Mouse (Mus musculus): Measurements from ENCODE around the gene Olfr617.
"Not testable (repeated sequence)": the region's sequence is repeated elsewhere in the genome, so short reads cannot be mapped to it uniquely, and the experiment has no call there.

The Olfr617 gene

DNA sequence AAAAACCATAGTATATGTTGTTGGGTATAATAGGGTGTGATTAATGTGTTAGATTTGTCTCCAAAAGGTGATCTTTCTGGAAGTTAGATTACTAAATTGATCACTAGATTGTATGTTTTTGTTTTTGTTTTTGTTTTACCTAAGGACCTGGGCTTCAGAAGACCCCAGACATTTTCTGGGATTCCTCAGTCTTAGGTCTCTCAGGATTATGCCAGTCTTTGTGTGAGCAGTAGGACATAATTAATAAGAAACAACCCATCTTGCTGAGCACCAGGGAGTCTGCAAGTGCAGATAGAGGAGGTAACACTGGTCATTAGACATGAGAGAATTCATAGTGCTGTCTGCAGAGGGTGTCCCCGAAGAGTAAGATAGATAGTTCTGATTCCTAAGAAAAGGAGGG is at the start of gene Olfr617:
Gene Olfr617 (plus strand): TSS at position 301 of the 400 bp plus-strand sequence.
- DNase-seq (ENCODE audit: low read depth) = no peak

DNA sequence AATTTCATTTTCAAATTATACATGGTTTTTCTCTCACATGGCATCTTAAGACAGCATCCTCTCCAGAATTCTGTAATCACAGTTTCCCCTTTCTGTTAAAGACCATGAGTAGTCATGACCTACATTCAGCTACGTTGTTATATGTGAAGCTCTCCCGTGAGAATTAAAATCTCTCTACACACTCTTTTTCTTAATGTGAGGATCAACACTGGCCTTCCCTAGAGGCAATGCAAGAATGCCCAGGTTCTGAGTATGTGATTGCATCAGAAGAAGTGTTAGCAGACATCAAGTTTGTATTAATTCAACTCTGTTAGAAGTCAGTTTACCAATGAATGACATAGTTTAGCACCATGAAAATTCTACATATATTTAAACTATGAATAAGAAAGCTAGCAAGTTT is 30.2 kb upstream of the Olfr617 start, which contains the start of gene Olfr612:
Gene Olfr612 (minus strand): TSS at position 101 of the 400 bp plus-strand sequence.
- not testable (repeated sequence) for DNase-seq (ENCODE audit: low read depth)

- no peak for DNase-seq (ENCODE audit: low read depth)
These were observed 25.1 kb upstream of the Olfr617 start, which contains the start of gene Olfr613 for GRCm38 (mm10) chr7:103547774-103548173. Gene Olfr613, plus strand, starts transcription at chr7:103548074.

GRCm38 (mm10) chr7:103555779-103556178 is 17.1 kb upstream of the Olfr617 start, which contains the start of gene Olfr615:
Gene Olfr615, plus strand, starts transcription at chr7:103556079.
- no peak for DNase-seq (ENCODE audit: low read depth)

- no peak for DNase-seq (ENCODE audit: low read depth)
These were observed 3.8 kb upstream of the Olfr617 start, which contains the start of gene Olfr616 for GRCm38 (mm10) chr7:103569043-103569442. Gene Olfr616, minus strand, starts transcription at chr7:103569143.

GRCm38 (mm10) chr7:103589803-103590202 is 16.9 kb downstream of the Olfr617 start, which contains the start of gene Olfr618:
Gene Olfr618, plus strand, starts transcription at chr7:103590103.
- no peak for DNase-seq (ENCODE audit: low read depth)

DNA sequence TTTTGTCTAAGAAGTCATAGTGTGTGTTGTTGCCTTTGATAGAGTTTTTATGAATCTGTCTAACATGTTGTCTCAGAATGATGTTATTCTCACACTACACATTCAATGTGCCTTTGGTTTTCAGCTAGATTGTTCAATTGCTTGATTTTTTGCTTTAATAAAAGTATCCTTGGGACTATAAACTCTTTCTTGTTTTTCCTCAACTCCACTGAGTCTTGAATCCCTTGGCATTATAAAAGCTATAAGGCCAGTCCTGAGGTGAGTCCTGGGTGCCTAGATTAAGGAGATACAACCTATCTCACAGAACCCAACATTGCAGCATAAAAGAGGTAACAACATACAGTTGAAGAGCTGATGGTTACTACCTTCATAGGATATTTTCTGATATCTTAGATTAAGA is 27.4 kb downstream of the Olfr617 start, which contains the start of gene Olfr619:
Gene Olfr619 (plus strand): TSS at position 301 of the 400 bp plus-strand sequence.
- DNase-seq (ENCODE audit: low read depth) = no peak

DNA sequence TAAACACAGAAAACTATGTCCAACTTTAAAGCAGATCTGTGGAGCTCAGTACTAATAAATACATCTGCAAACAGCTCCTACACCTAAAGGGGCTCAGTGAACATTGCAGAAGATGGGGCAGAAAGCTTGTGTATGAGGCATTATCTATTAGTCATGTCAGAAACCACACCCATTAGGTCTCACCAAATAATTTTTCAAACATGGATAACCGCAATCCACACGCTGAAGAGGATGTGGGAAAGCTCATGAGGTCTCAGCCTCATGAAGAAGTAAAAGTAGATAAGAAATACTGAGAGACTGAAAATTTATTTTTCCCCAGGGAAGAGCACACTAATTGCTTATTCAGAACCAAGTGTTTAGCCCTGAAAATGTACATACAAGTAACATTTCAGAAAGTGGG is 34.6 kb downstream of the Olfr617 start:
- DNase-seq (ENCODE audit: low read depth) = no peak

DNA sequence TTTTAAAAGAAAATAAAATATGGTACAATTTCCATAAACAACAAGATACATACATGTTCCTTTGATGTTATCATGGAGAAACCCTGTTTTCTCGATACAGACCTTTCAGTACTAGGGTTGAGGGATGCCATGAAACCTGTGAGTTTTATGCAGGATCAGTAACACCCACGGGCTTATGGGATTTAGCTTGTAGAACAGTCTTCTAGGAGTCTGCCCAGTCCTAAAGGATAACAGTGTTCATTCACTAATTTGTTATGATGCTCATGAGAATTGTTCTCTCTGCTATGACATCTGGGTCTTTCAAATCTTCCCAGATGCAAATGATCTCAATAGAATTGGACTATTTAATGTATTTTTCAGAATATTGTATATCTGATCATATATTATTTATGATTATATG is 39.6 kb downstream of the Olfr617 start, which contains the start of gene Olfr620:
Gene Olfr620 (minus strand): TSS at position 101 of the 400 bp plus-strand sequence.
- no peak for DNase-seq (ENCODE audit: low read depth)
